Mouse (Mus musculus) ES-Bruce4 (cell line): Measurements from ENCODE around the gene Nprl3. TPM values are rescaled to one million over a fixed set of nuclear protein-coding genes. Genes with fewer than 3 reads are reported as not detected.

Source experiments
- H3K27ac ChIP-seq: 2 replicates; pipeline ENCODE4 v1.5.1; 2012; ENCODE audit warnings: low read length, inconsistent platforms; ENCODE audit not compliant: insufficient read depth
- H3K27me3 ChIP-seq: 2 replicates; pipeline ENCODE4 v1.6.1; 2012; ENCODE audit warnings: mild to moderate bottlenecking, low read length, inconsistent platforms; ENCODE audit not compliant: control insufficient read depth, poor library complexity, insufficient read depth, severe bottlenecking
- H3K36me3 ChIP-seq: 2 replicates; pipeline ENCODE4 v1.6.1; 2012; ENCODE audit warnings: inconsistent platforms, mild to moderate bottlenecking, low read length, moderate library complexity; ENCODE audit not compliant: control insufficient read depth, poor library complexity, insufficient read depth, severe bottlenecking
- H3K4me1 ChIP-seq: one replicate; pipeline ENCODE4 v1.8.1; 2011; ENCODE audit warnings: low read length; ENCODE audit not compliant: control insufficient read depth, insufficient read depth
- H3K4me3 ChIP-seq: 2 replicates; pipeline ENCODE4 v1.5.1; 2011; ENCODE audit warnings: low read depth, mild to moderate bottlenecking, low read length
- H3K9ac ChIP-seq: 2 replicates; pipeline ENCODE4 v1.6.1; 2012; ENCODE audit warnings: low read depth, mild to moderate bottlenecking, inconsistent platforms; ENCODE audit not compliant: poor library complexity, severe bottlenecking
- H3K9me3 ChIP-seq: replicated peaks from 2 replicates; pipeline ENCODE4 v1.6.1; 2012; ENCODE audit warnings: mild to moderate bottlenecking, low read length, inconsistent platforms; ENCODE audit not compliant: control insufficient read depth, poor library complexity, insufficient read depth, severe bottlenecking
- CTCF ChIP-seq: IDR thresholded peaks from one replicate; pipeline ENCODE4 v1.8.1; 2011; ENCODE audit warnings: low read depth, low read length
- EP300 ChIP-seq: IDR thresholded peaks from 2 replicates; pipeline ENCODE4 v1.6.1; 2011; ENCODE audit warnings: low read depth, low read length; ENCODE audit not compliant: insufficient read depth
- POLR2A ChIP-seq: IDR thresholded peaks from one replicate; pipeline ENCODE4 v1.8.1; 2011; ENCODE audit warnings: low read length; ENCODE audit not compliant: insufficient read depth
- polyA plus RNA-seq: library from polyadenylated mRNA; stranded (reverse); fragments of >200 nt; gene quantifications from 2 replicates; pipeline ENCODE4 v1.2.4, GENCODE M21; 2011; ENCODE audit warnings: low read depth; ENCODE audit not compliant: missing spikeins, insufficient read depth, insufficient read length

Nprl3 gene
- polyA plus RNA-seq, 1 experiment = 31.6 TPM

- no peaks in the 10 kb centered on the region for H3K4me1 ChIP-seq
- H3K4me3 ChIP-seq = no peak overlapping the region
- H3K9me3 ChIP-seq = no peaks in the 10 kb centered on the region
- no peaks in the 10 kb centered on the region for H3K36me3 ChIP-seq
- TF ChIP-seq EP300 = no peak
- TF ChIP-seq POLR2A = no peak
- TF ChIP-seq CTCF = no peak
- H3K27me3 ChIP-seq = no peaks in the 10 kb centered on the region
- H3K9ac ChIP-seq = no peak overlapping the region
- no peak overlapping the region for H3K27ac ChIP-seq
These were observed 3.7 kb upstream of the Nprl3 start for GRCm38 (mm10) chr11:32271178-32271577.

DNA sequence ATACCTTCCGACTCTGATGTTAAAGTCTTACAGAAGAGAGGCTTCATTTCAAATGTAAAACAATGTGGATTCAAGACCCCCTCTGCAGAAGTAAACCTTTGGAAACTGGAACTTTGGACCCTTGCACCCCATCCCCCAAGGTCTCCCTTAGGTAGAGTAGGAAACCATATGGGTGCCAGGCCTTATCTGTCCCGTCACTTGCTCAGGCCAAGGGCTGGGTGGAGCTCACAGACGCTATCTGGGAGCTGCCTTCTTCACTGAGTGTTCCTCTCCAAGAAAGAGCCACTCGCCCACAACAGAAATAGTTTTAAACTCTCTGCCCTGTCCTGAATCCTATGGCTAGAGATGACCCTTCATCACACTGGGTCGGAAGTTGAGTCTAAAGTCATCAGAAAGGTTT is 1.4 kb upstream of the Nprl3 start:
- Histone ChIP-seq H3K9ac (no peak overlapping the region), H3K27me3 (no peaks in the 10 kb centered on the region), H3K9me3 (no peaks in the 10 kb centered on the region), H3K36me3 (no peaks in the 10 kb centered on the region), H3K4me3 (no peak overlapping the region), H3K27ac (no peak overlapping the region), H3K4me1 (no peaks in the 10 kb centered on the region)
- no peak for TF ChIP-seq POLR2A

DNA sequence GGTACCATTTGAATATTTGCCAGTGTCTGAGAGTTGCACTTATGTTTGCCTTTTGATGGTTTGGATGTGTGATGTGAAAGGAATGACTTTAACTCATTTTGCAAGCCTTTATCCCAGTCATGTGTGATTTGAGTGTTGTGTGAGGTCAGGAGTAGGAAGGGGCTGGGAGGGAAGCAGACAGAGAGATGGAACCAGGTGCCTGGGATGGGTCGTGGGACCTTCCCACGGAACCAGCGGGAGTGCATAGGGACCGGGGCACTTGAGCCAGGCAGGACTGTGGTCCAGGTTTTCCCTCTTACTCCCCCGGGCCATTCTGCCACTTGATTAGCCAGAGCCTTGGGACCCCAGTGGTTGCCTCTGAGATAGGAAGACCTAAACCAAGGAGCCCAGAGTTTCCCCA is 457 bp upstream of the Nprl3 start:
- TF ChIP-seq CTCF (no peak), POLR2A (no peak), EP300 (no peak)
- H3K4me1 ChIP-seq = no peaks in the 10 kb centered on the region
- no peak overlapping the region for H3K27ac ChIP-seq
- no peaks in the 10 kb centered on the region for H3K27me3 ChIP-seq
- H3K36me3 ChIP-seq = no peaks in the 10 kb centered on the region
- peak overlapping the region; percentile 91 for H3K9ac ChIP-seq
- H3K9me3 ChIP-seq = no peaks in the 10 kb centered on the region
- H3K4me3 ChIP-seq = peak overlapping the region; percentile 17; the same call in 1 of the 2 replicates

DNA sequence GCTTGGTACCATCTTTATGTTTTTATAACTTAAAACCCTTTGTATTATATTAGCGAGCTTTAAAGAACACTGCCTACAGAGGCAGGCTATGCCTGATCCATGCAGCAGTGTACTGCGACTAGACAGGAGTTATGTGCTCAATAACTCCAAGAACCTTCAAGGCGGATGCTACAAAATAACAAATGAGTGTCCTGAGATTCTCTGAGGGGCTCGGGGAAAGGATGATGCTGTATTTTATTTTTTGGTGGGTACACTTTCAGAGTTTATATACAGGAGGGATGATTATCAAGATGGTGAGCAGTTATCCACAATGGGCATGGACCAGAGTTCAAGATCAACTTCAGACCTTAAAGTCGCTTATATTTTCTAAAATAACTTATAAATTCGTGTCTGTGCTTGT is 731 bp downstream of the Nprl3 start:
- peak overlapping the region; percentile 96 for H3K4me3 ChIP-seq
- H3K4me1 ChIP-seq = no peaks in the 10 kb centered on the region
- peak overlapping the region; percentile 91 for H3K9ac ChIP-seq
- no peaks in the 10 kb centered on the region for H3K27me3 ChIP-seq
- TF ChIP-seq POLR2A (no peak), EP300 (no peak), CTCF (no peak)
- H3K27ac ChIP-seq = peak overlapping the region; percentile 78; the same call in 1 of the 2 replicates
- no peaks in the 10 kb centered on the region for H3K9me3 ChIP-seq
- no peaks in the 10 kb centered on the region for H3K36me3 ChIP-seq

DNA sequence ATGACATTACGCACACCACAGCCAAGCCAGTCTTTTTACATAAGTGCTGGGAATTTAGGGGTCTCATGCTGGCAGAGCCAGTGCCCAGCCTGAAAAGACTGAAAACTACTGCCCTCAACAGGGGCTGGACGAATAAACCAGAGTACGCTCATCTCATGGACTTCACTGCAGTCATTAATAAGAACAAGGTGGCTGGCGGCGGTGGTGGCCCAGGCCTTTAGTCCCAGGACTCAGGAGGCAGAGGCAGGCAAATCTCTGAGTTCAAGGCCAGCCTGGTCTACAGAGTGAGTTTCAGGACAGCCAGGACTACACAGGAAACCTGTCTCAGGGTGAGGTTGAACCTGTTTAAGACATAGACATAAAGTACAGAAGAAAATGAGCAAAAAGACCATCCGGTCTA is 1.3 kb downstream of the Nprl3 start:
- Histone ChIP-seq H3K9ac (peak overlapping the region; percentile 91), H3K36me3 (no peaks in the 10 kb centered on the region), H3K9me3 (no peaks in the 10 kb centered on the region), H3K4me3 (no peak overlapping the region), H3K27me3 (no peaks in the 10 kb centered on the region), H3K27ac (no peak overlapping the region), H3K4me1 (no peaks in the 10 kb centered on the region)
- TF ChIP-seq EP300 (no peak), POLR2A (no peak), CTCF (no peak)

- Histone ChIP-seq H3K27ac (no peak overlapping the region), H3K36me3 (no peaks in the 10 kb centered on the region), H3K9me3 (no peaks in the 10 kb centered on the region), H3K27me3 (no peaks in the 10 kb centered on the region), H3K4me3 (no peak overlapping the region), H3K4me1 (no peaks in the 10 kb centered on the region), H3K9ac (no peak overlapping the region)
- TF ChIP-seq EP300 (no peak), CTCF (no peak), POLR2A (no peak)
These were observed 2.3 kb downstream of the Nprl3 start for GRCm38 (mm10) chr11:32265117-32265738.
